Mouse (Mus musculus) mesoderm, embryonic 11.5 days (tissue): ENCODE data around the gene Tbc1d1.
"Not testable (repeated sequence)": the region's sequence is repeated elsewhere in the genome, so short reads cannot be mapped to it uniquely, and the experiment has no call there.

Experiments used
- DNase-seq: peaks from one replicate; pipeline ENCODE4 v3.0.0-alpha.2; 2012; ENCODE audit warnings: low read depth, low spot score

Tbc1d1 gene

DNA sequence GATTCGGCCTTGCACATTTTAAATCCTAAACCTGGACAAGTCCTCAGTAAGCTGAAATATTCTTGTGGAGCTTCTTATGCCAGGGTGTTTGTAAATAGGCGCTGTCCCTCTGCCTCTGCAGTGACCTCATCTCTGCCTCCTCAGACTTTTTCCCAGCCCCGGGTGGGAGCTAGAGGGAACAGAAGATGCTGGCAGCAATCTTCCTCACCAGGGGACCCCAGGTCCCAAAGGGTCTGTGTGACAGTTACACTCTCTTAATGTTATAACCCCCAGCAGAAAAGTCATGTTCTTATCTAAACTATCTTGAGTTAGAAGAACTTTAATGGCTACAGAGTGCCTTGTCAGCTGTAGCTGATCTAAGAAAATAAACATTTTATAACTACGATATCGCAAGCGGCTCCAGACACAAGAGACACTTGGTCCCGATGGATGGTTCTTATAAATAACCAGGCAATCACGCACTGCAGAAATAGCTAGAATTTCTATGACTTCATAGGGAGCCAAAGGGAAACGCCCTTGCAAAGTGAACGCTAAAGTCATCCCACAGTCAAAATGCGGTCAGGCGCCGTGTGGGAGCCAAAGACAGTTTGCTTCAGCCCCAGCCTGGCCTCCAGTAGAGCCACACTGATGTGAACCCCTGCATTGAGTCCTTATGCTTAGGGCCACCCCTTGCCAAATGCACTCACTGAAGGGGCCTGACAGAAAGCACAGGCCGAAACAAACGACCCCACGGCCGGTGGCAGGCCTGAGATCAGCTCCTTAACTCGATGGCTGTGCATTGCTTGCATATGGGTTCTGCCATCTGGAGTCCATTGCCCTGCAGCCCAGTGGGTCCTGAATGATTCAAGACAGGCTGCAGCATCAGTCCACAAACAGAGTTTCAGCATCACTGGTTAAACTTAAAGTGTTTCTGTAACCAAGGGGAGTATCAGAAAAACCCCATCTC lies 202.8 kb downstream of the Tbc1d1 start:
- no peak for DNase-seq

DNA sequence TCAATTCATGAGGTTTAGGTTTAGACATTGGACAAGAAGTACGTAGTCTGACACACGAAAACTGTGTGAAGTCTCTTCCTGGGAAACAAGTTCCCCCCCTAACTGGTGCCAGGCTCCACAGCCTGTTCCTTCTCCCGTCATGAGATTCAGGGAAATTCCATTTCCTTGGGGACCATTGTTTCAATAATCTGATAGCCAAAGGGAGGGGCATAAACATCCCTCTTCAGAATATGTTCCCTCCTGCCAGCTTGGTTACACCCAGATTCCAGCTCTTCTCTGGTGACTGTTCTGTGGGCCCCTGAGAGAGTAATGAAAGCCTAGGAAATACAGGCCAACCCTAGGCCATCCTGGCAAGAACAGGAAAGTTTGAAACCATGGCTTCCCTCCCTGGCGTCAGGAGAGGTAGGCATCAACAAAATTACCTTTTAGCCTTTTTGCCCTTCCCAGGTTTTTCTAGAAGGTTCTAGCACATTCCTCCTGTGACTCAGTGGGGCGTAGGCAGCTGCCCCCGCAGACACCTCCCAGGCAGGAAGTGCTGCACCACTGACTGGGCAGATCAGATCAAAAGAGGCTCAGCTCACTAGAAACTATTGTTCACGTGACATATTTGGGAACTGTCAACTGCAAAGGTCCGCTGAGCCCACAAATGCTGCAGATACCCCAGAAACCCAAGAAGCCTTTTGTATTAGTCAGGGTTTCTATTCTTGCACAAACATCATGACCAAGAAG lies 204.2 kb downstream of the Tbc1d1 start:
- no peak for DNase-seq

DNA sequence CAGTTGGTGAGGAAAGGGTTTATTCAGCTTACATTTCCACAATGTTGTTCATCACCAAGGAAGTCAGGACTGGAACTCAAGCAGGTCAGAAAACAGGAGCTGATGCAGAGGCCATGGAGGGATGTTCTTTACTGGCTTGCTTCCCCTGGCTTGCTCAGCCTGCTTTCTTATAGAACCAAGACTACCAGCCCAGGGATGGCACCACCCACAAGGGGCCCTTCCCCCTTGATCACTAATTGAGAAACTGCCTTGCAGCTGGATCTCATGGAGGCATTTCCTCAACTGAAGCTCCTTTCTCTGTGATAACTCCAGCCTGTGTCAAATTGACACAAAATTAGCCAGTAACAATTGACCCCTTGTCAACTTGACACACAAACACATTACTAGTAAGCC lies 204.8 kb downstream of the Tbc1d1 start:
- DNase-seq, result not testable (repeated sequence)

DNA sequence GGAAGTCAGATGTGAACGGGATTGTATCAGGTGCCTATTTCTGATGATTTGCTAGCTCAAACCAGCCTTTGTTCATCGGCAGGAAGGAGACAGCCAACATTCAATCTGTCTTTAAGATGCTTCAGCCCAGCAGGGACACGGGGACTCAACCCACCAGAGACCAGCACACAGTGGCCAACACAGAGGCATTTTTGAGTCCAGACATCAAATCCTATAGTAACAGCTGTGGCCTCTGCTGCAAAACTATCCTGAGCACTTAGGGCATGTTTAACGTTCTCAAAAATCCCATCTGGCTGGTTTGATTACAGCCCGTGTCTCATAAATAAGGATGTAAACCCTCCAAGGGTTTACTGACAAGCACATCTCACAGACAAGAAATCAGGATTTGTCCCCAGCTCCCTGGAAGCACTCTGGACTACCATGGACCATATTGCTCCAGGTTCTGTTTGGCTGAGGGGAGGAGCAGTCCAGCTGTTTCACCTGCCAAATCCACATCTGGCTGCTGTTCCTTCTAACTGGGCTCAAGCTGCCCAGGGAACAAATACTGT lies 207.8 kb downstream of the Tbc1d1 start:
- DNase-seq, result no peak

DNA sequence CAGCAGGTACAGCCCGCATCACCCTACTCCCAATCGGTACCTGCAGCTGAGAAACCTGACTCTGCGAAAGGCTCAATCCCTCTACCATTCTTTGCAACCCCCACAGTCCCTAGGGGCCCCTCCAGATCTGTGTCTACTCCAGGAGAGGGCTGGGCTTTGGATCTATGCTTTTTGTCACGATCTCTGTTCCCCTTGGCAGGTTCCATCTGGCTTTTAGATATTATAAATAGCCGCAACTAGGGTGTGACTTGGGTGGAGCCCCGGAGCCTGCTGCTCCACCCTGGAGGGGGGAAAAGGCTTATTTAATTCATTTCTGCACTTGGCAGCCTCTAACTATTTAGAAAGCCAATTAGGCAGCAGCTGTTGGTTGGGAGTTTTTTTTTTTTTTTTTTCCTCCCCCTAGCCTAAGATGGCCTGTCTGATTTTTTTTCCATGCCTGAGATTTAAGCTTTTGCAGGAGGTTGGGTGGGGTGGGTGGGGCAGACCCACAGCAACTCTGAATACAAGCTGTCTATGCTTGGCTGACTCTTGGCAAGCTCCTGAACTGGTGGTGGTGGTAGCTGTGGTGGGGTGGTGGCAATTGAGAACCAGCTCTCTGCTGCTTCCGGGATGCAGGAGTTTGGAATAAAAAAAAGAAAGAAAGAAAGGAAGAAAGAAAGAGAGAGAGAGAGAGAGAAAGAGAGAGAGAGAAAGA lies 208.5 kb downstream of the Tbc1d1 start:
- no peak for DNase-seq

DNA sequence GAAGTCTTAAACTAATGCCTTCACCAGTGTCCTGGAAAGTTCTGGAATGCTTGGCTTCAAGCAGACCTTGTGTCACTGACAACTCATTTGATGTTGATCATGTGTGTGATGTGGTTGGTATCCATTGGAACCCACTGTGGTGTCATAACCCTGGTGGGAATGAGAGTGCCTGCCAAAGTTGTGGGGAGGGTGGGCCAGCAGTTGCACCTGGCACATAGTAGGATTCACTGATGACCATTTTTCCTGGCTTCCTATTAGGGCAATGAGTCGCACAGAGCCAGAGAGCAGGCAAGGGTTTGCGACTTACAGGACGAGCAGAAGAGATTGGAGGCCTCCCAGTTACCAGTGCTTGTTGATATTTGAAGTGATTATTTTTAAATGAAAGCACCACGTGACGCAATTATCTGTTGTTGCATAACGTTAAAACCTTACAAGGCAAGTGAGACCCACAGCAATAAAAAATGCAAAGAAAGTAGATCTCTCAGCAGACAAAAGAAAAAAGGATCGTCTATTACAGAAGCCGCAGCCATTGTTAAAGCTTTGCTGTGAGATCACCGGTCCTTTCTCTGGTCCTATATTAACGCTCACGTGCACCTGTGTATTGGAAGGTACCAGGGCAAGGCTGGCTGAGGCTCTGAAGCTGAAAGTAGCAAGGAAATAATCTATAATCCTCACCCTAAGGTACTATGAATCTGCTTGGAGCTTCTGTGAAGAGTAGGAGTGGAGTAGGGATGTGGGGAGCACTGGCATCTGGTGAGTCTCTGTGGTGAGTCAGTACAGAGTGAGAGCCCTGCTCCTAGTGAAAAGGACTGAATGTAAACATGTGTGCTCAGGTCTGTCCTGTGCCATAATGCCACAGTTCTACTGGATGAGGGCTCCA lies 209.3 kb downstream of the Tbc1d1 start:
- no peak for DNase-seq

DNA sequence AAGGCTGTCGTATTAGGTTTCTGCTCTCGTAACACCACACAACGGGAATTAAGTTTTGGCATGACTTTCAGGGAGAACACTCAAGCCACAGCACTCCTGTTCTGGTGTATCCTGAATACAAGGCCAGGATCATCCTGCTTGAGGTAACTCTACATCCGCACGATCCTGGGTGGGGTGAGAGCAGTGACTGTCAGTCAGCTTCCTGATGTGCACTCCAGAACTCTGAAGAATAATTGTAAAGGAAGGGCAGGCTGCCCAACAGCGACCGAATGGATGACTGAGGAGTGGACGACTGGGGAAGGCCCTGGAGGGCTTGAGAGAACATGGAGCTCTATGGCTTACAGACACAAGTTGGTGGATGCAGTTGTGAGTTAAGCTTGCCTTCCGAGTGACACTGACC lies 210.0 kb downstream of the Tbc1d1 start:
- DNase-seq, result no peak

DNA sequence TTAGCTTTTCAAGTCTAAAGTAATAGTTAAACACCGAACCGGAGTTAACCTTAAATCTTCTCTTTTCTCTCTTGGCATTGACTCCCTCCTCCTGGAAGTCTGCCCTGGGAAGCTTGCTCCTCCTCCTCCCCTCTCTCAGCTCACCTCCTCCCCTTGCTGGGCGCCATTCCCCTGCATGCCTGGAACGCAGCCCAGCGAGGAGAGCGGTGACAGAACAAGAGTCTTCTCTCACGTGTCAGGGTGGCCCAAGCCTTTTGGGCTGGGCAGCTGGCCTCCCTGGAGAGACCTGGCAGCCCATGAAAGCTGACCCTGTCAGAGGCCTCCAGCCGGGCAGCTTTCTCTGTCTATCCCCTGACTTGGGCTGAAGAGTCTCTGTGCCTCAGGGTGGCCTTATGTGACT lies 211.3 kb downstream of the Tbc1d1 start:
- DNase-seq, result no peak

DNA sequence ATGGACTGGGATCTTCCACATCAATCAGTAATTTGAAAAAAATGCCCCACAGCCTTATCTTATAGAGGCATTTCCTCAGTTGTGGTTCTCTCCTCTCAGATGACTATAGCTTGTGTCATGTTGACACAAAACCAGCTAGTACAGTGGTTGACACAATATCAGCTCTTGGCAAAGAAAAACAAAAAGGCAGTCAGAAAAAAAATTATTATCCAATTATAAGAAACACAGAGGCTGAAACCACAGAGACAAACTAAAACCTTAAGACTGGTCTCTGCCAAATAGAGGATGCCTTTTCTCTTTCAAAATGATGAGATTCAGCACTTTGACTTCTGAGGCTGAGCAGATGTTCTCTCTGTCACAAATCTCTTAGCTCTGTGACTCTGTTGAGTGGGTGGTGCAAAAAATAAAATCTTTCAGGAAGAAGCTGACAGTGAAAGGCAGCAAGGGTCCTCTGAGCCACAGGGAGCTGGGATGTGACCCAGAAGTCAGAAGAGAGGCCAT lies 215.3 kb downstream of the Tbc1d1 start:
- DNase-seq, result no peak

DNA sequence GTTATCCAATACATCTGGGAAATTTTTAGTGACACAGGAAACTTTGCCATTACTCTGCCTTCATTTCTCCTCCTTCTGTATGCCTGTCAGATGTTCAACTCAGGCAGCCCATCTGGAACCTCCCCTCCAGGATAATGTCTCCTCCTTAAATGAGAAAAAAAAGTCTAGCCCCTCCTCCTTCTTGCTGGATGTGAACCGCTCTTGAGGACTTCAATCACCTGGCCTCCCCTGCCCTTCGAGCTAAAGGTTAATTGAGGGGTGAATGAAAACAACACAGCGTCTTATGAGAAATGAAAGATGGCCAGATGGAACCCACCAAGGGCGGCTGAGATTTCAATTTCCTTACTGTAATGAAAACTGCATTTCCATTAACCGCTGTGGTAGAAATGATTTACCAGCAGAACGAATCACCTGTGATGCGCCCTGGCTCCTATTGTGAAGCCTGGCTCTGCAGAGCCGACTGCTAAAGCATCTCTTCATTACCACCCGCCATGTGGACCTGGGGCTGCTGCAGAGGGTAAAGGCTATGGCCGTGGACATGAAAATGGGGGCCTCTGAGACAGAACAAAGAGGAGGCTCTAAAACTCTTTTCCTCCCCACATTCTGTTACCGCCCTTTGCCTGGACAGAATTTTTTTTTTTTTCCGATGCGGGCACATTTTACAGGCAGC lies 216.3 kb downstream of the Tbc1d1 start:
- no peak for DNase-seq

DNA sequence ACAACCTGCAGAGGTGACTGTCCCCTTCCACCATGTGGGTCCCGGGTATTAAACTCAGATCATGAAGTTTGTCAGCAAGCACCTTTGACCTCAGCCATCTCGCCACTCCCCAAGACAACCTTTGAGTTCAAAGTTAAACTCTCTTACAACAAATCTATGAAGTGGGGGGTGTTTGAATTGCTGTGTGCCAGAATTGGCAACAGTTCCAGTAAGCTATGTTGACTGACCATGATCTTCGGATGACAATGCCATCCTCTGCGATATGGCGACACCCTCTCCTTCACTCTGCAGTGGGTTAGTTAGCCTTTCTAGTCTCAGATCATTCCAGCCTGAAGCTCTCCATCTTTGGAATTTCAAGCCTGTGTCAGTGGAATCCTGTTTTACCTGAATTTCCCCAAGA lies 217.6 kb downstream of the Tbc1d1 start:
- no peak for DNase-seq

DNA sequence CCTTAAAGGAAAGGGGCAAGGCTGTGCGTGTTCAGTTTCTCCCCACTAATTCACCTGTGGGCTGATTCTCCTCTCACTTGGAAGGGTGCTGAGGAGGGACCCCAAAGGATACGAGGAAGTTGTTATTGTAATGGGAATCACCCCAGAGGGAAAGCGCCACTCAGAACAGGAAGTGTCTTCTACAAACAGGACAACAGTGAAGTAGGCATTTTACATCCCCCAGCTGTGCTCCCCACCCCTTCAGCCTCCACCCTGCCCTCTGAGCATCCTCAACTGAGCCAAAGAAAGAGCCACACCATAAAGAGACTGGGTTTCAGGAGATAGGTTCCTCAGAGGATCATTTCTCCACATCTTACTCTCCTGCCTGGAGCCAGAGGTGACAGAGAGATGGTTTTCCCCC lies 219.7 kb downstream of the Tbc1d1 start:
- no peak for DNase-seq

DNA sequence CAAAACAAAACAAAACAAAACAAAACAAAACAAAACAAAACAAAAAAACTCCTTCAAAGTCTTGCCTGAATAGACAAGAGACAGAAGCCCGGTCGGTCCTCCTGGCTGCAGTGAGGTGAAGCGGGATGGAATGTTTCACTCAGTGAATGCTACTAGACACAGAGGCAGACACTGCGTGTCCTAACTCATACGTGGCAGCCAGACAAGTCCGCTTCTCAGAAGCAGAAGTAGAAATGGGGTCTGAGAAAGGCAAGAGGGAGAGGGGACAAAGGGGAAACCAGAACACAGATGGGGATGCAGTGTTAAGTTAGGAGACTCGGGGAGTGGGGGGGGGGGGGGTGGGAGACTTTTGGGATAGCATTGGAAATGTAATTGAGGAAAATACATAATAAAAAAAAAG lies 220.4 kb downstream of the Tbc1d1 start:
- DNase-seq, result no peak

DNA sequence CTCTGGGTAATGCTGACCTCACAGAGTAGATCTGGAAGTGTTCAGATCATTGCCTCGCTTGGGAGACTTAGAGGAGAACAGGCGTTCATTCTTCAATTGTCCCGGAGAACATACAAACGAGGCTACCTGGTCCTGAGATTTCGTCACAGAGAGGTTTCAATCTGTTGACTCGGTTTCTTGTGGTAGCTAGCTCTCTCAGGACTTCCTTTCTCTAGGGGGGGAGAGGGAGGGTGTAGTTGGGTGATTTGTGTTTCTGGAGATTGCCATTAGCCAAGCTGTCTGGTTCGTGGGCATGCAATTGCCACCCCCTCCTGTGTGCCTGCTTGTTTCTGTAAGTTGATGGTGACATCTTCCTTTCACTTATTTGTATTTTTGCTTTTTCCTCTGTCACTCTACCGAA lies 221.6 kb downstream of the Tbc1d1 start:
- DNase-seq, result no peak

DNA sequence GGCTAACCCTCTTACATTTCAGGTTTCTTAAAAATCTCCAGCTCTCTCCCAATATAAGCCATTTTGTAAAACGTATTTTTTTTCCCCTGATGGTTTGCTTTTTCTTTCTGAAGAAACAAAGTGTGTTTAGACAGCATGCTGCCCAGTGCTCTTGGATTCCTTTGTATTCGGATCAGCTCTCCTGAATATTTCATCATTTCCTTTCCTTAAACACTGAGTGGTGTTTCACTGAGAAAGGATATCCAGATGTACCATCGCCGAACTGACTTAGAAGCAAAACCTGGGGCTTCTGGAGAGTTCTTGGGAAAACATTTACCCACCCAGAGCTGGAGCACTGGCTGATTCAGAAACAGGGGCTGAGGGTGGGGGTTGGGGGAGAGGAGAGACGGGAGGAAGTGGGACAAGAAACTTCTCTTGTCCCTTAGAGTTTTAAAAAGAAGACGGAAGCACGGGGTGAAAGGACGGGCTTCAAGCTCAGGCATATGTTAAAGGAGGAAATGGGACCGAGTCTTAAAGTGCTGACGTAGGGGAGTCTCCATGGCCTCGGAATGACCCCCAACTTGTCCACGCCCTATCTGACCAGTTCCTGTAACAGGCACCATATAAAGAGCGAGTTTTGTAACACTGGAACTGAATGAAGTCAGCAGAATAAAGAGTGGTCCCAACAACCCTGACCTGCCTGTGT lies 222.6 kb downstream of the Tbc1d1 start:
- DNase-seq, result no peak

DNA sequence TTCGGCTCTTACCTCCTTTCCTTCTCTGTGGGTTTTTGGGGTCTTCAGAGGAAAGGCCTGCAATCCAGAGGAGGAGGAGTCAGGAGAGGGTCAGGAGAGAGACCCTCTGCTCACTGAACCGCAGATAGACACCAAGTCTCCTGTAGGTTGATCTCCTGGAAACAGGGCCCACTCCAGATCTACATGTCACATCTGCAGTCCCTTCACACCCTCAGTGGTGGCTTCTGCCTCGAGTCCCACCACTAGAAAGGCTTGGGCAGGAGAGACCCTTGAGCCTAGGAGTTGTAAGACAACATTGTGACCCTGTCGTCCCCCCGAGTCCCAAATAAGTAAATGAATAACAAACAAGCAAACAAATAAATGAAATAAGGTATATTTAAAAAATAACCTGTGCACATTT lies 223.7 kb downstream of the Tbc1d1 start:
- no peak for DNase-seq

DNA sequence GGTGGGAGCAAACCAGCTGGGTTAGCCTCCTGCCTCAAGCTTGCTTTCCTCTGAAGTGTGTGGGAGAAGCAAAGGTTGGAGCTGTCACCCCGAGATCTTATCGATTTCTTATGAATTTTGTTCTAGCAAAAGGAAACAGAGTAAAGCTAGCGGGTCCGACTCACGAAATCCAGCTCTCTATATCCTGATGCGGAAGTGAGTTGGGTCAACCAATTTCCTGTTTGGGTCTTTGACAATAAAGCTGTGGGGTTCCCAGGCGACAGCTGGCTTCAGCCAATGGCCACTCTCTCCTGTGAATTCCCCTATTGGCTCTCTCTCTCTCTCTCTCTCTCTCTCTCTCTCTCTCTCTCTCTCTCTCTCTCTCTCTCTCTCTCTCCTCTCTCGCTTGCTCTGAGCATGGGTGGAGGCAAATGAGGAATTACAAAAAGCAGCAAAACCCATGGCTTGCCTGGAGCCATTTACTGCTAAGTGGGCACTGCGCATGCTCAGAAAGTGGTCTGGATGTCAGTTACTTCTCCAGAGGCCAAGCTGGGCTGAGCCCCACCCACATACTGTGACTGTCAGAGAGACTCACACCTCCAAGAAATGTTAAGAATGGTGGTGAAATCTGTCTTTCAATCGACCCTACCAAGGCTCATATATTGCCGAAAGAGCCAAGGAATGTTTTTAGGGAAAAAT lies 224.7 kb downstream of the Tbc1d1 start:
- DNase-seq, result no peak

DNA sequence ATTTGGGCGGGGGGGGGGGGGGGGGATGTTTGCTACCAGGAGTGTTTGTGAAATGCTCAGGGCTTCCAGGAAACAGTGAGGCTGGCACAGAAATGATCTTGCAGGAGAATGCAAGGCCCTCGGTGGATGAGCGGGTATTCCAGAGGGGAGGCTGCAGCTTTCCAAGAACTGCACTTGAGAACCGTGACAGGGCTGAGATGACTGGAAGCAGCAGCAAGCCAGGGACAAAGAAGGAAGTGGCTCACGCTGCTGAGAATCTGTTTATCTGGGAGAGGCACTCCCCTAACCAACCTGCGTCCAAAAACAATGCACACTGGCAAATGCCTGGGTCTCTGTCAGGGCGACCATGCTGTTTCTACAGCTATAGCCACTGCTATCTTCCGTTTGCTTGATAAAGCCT lies 225.4 kb downstream of the Tbc1d1 start:
- no peak for DNase-seq

DNA sequence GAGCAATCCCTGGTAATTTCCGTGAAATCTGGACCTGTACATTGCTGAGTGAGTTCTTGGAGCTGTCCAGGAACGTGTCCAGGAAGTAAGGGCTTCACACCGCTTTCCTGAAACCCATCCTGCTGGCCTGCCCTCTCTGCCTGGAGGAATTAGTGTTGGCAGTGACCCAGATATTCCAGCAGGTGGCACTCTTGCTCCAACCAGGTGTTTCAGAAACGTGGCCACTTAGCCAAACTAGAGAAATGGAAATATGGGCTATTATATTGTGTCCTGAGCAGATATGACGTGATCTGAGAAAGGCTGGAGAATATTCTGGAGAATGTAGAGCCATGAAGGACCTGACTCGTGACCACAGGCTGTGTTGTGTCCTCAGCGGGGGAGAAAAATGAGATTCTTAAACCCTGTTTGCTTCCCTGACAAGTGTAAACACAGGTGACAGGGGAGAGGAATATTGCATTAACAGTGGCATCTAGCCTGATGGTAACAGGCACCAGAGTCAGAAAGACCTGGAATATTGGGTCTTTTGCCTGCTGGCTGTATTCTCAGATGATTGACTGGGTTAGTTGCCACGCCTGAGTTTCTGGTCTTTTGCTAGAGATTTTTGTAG lies 226.4 kb downstream of the Tbc1d1 start:
- peak; percentile 88 for DNase-seq
